Mouse (Mus musculus) thymus, adult 2 months (tissue): Measurements from ENCODE around the gene Naglu.

Experiments used
- CTCF ChIP-seq: fragments of 200-500 bp; IDR thresholded peaks from 2 replicates; pipeline ENCODE4 v1.5.1; 2012; ENCODE audit warnings: mild to moderate bottlenecking, control low read depth, low read length, moderate library complexity, borderline replicate concordance; ENCODE audit not compliant: control insufficient read depth, poor library complexity, insufficient read depth; ENCODE audit errors: extremely low read depth
- POLR2A ChIP-seq: fragments of 200-500 bp; IDR thresholded peaks from 2 replicates; pipeline ENCODE4 v1.6.1; 2012; ENCODE audit warnings: mild to moderate bottlenecking, low read length, control low read depth, moderate library complexity; ENCODE audit not compliant: control insufficient read depth, poor library complexity, insufficient read depth; ENCODE audit errors: extremely low read depth

DNA sequence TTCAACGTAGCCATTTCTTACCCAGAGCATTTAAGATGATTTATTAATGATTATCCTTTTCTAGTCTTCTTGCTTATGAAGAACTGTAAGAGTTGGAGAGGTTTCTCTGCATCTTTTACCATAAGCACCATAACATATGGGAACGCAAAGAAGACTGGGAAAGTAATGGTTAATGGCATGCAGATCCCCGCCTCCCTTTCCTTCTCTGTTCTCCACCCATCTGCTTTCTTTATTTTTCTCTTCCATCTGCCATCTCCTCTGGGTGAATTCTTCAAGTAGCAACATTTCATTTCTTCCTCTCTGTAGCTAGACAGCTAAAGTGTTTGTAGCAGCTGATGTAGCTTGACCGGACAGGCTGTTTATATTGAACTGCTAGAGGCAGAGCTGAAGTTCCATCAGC is 45.8 kb upstream of the Naglu start:
- no peak for TF ChIP-seq CTCF
- no peak for TF ChIP-seq POLR2A
